Mouse (Mus musculus) Patski (cell line): Measurements from ENCODE around the gene Chst13. TPM values are rescaled to one million over a fixed set of nuclear protein-coding genes. Genes with fewer than 3 reads are reported as not detected.

Experiments
- ATAC-seq: fragments of 100-300 bp; one replicate; pipeline ENCODE4 v1.8.0; 2021
- CTCF ChIA-PET: fragments of 350-600 bp; sonication (Branson Sonifier 250); formaldehyde crosslinking; loops from one replicate; lab custom pipeline; 2022; ENCODE audit warnings: inconsistent platforms; lab: Charles Lee
- POLR2A ChIA-PET: fragments of 350-600 bp; sonication (Branson Sonifier 250); formaldehyde crosslinking; loops from one replicate; lab custom pipeline; 2022; ENCODE audit warnings: antibody characterized with exemption, inconsistent platforms; lab: Charles Lee
- DNase-seq: peaks from one replicate; pipeline ENCODE4 v3.0.0-alpha.2; 2011; ENCODE audit warnings: low read depth, low spot score
- H3K27me3 ChIP-seq: fragments of 371-371 bp; one replicate; pipeline ENCODE4 v1.5.1; 2021
- CTCF ChIP-seq: fragments of 100-300 bp; IDR thresholded peaks from one replicate; pipeline ENCODE4 v1.5.1; 2021
- in situ Hi-C: fragments of 300-500 bp; cut with MboI; formaldehyde crosslinking; loops from 3 replicates; pipeline ENCODE4 v1.11.1; 2018; ENCODE audit warnings: low pct_unique_long_range_greater_than_20kb, mixed read lengths
- polyA plus RNA-seq: library from polyadenylated mRNA; unstranded; gene quantifications from one replicate; pipeline ENCODE4 v1.2.3, GENCODE M21; 2021

The Chst13 gene
- polyA plus RNA-seq, 1 experiment from 2014 or later = 0.14 TPM

DNA sequence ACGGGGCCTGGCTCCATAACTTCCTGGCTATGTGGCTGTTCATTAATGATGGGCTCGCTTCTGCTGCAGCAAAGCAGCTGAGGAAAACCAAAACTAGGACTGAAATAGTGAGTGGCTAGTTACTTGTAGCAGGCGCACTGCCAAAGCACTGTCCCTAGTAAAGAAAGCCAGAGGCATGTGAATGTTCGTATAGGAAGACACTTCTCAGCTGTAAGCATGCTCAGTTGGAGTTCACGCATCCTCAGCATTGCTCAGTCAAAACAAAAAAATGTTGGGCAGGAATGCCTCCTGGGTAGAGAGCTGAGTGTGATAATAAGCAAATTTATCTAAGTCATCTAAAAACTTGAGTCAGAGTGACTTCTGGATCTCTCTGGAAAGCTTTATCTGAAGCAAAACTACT, 33.2 kb upstream of the Chst13 start:
- ChIA-PET CTCF (interaction anchor here (0.6 to 1.5 kb wide), 4 partner anchors 12 to 240 kb away, joined by 3 to 6 read pairs (median 4); no protein-coding TSS in a partner anchor), POLR2A (interaction anchor here (5.5 kb wide), 1 partner anchor 12 kb away, joined by 46 read pairs; the partner anchor contains the start of gene Zxdc)
- ATAC-seq (no peak), DNase-seq (peak; percentile 62)
- H3K27me3 ChIP-seq = no peaks in the 10 kb centered on the region
- in situ Hi-C loops = loop anchor here (25.0 kb wide), 3 partner anchors 754 to 1396 kb away; partner anchors contain the start of genes Fbln2 and Nup210
- no peak for TF ChIP-seq CTCF

- TF ChIP-seq CTCF = no peak
- in situ Hi-C loops = loop anchor here (25.0 kb wide), 3 partner anchors 762 to 1388 kb away; partner anchors contain the start of genes Fbln2 and Nup210
- ChIA-PET POLR2A (interaction anchor here (0.6 kb wide), 1 partner anchor 26 kb away, joined by 3 read pairs; no protein-coding TSS in a partner anchor), CTCF (interaction anchor here (1.1 kb wide), 1 partner anchor 16 kb away, joined by 3 read pairs; no protein-coding TSS in a partner anchor)
- ATAC-seq = no peak
- H3K27me3 ChIP-seq = no peaks in the 10 kb centered on the region
- no peak for DNase-seq
Observed at GRCm38 (mm10) chr6:90350011-90350410, 25.0 kb upstream of the Chst13 start.

- ATAC-seq (no peak), DNase-seq (no peak)
- in situ Hi-C loops = no loop called here
- ChIA-PET CTCF (interaction anchor here (1.2 to 1.7 kb wide), 2 partner anchors 11 kb away, joined by 4 to 5 read pairs; no protein-coding TSS in a partner anchor), POLR2A (no interaction called here)
- TF ChIP-seq CTCF = no peak
- no peaks in the 10 kb centered on the region for H3K27me3 ChIP-seq
Observed at GRCm38 (mm10) chr6:90348500-90348899, 23.5 kb upstream of the Chst13 start.

DNA sequence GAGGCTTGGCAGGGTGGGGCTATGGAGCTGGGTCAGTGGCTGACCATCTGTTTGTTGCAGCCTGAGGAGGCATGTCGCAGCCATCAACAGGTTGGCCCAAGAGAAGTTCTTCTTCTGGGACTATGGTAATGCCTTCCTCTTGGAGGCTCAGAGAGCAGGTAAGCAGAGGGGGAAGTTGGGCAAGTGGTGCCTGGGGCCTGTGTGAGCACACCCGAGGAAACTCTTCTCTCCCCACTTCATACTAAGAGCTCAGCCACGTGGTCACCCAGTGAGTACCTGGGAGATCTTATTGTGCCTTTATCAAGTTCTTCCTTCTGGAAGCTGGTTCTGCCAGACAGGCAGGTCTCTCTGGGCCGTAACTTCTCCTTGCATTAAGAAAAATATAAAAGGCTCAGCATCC, 22.2 kb upstream of the Chst13 start:
- ATAC-seq (no peak), DNase-seq (no peak)
- in situ Hi-C loops = no loop called here
- CTCF ChIA-PET = interaction anchor here (1.3 kb wide), 1 partner anchor 11 kb away, joined by 4 read pairs; no protein-coding TSS in a partner anchor
- no peak for TF ChIP-seq CTCF
- H3K27me3 ChIP-seq = no peaks in the 10 kb centered on the region
- POLR2A ChIA-PET = no interaction called here

DNA sequence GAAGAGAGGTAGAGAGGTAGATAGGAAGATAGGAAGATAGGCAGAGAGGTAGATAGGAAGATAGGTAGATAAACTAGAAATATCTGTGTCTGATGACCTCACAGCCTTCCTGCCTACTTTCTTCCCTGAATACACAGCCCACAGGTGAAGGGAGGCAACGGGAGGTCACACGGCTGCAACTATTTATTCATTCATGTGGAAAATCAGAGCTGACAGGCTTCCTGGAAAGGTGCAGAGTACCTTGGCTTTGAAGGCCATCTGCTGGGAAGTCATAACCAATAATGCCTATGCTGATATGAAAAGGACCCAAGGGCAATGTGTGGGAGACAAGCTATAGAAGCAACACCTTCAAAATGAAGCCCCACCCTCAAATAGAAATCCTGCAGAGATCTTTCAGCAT, 17.4 kb upstream of the Chst13 start:
- in situ Hi-C loops = no loop called here
- CTCF ChIA-PET = interaction anchor here (2.0 kb wide), 1 partner anchor 14 kb away, joined by 9 read pairs; no protein-coding TSS in a partner anchor
- POLR2A ChIA-PET = interaction anchor here (0.8 kb wide), 1 partner anchor 27 kb away, joined by 3 read pairs; the partner anchor contains the start of gene Zxdc
- DNase-seq = no peak
- no peak for TF ChIP-seq CTCF
- no peak for ATAC-seq
- no peaks in the 10 kb centered on the region for H3K27me3 ChIP-seq

GRCm38 (mm10) chr6:90334244-90334643, 9.3 kb upstream of the Chst13 start:
- ATAC-seq (no peak), DNase-seq (no peak)
- ChIA-PET POLR2A (no interaction called here), CTCF (interaction anchor here (1.2 kb wide), 1 partner anchor 16 kb away, joined by 3 read pairs; no protein-coding TSS in a partner anchor)
- no peak for TF ChIP-seq CTCF
- in situ Hi-C loops = no loop called here
- H3K27me3 ChIP-seq = no peaks in the 10 kb centered on the region

- CTCF ChIA-PET = interaction anchor here (1.2 to 1.3 kb wide), 2 partner anchors 18 to 49 kb away, joined by 3 read pairs; no protein-coding TSS in a partner anchor
- DNase-seq = no peak
- ATAC-seq = no peak
- POLR2A ChIA-PET = no interaction called here
- no peaks in the 10 kb centered on the region for H3K27me3 ChIP-seq
- no peak for TF ChIP-seq CTCF
- in situ Hi-C loops = no loop called here
Observed at GRCm38 (mm10) chr6:90332561-90333425, 7.8 kb upstream of the Chst13 start, which contains the start of gene Uroc1. TSS of gene Uroc1 (plus strand) at chr6:90333284.

DNA sequence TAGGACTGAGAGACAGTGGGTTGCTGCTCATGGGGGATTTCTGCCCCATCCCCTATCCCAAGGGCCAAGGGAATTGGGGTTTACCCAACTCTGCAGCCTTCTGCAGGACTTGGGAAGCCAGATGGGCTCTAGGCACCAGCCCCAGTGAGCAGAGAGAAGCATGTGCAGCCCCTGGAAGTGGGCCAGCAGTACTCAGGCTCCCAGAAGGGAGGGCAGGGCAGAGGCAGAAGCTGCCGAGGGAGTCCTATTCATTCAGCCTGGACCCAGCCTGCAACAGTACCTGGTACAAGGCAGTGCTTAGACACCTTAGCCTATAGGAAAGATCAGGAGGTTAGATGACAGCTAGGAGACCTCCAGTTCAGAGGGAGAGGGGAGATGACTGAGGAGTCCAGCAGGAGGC, 5.0 kb upstream of the Chst13 start:
- no peak for ATAC-seq
- in situ Hi-C loops = loop anchor here (10.0 kb wide), 1 partner anchor 645 kb away; no protein-coding TSS in a partner anchor
- H3K27me3 ChIP-seq = no peaks in the 10 kb centered on the region
- TF ChIP-seq CTCF = no peak
- no peak for DNase-seq
- ChIA-PET POLR2A (interaction anchor here (1.1 kb wide), 1 partner anchor 30 kb away, joined by 3 read pairs; no protein-coding TSS in a partner anchor), CTCF (interaction anchor here (2.0 kb wide), 1 partner anchor 31 kb away, joined by 5 read pairs; no protein-coding TSS in a partner anchor)

DNA sequence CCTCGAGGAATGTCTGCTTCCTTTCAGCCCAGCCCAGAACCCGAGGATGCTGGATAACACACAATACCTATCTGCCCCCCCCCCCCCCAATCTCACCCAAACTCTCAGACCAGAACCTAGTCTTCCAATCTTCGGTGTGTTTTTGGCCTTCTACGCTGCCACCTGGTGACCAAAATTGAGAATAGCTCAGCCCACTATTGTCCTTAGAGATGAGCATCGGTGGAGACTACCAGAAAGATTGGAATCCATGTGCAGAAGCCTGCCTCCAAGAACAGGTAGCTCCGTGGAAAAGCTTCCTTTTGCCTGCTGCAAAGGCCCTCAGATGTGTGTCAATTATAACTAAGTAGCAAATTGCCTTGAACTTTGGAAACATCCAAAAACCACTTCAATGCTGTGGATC, 2.7 kb upstream of the Chst13 start:
- POLR2A ChIA-PET = interaction anchor here (0.8 kb wide), 1 partner anchor 27 kb away, joined by 3 read pairs; no protein-coding TSS in a partner anchor
- in situ Hi-C loops = loop anchor here (10.0 kb wide), 1 partner anchor 643 kb away; no protein-coding TSS in a partner anchor
- DNase-seq (no peak), ATAC-seq (no peak)
- no peak for TF ChIP-seq CTCF
- H3K27me3 ChIP-seq = no peaks in the 10 kb centered on the region
- CTCF ChIA-PET = interaction anchor here (0.8 to 5.2 kb wide), 9 partner anchors 17 to 655 kb away, joined by 3 to 21 read pairs (median 3); partner anchors contain the start of genes Cfap100 and Vmn1r40

GRCm38 (mm10) chr6:90324463-90324862, 522 bp downstream of the Chst13 start:
- ChIA-PET POLR2A (no interaction called here), CTCF (interaction anchor here (5.2 kb wide), 1 partner anchor 645 kb away, joined by 21 read pairs; no protein-coding TSS in a partner anchor)
- in situ Hi-C loops = loop anchor here (10.0 kb wide), 1 partner anchor 640 kb away; no protein-coding TSS in a partner anchor
- DNase-seq = no peak
- no peaks in the 10 kb centered on the region for H3K27me3 ChIP-seq
- no peak for ATAC-seq
- no peak for TF ChIP-seq CTCF
